ENCODE assay signal across 11 mouse cellular contexts in the genomic region with DNA sequence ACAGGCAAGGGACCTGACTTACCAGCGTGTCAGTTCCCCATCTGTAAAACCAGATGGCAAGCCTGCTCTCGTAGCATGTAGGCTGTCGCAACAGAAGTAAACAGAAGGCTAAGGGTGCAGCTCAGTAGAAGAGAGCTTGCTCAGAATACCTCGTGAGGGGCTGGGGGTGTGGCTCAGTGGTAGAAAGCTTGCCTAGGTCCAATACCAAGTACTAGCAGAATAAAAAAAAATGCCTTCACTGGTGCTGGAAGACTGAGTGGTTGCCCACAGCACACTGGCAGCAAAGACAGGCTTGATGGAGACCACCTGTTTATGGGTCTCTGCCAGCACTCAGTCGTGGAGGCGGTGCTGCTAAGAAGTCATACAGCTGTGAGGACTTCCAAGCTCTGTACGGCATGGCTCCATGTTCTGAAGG.
DNase-seq lines count a peak whose midpoint lies in the region; ATAC-seq and TF ChIP-seq lines count a peak whose summit lies in the region.
"Had no signal": no experiment of that assay in that cellular context is flagged by ENCODE, and none has a peak within 500 bp of the region (broad histone marks: within the 10 kb centered on the region; RNA-seq: fewer than 3 reads in every experiment).

No protein-coding gene starts in this region.

- no peaks in the 10 kb centered on the region for H3K36me3 ChIP-seq in kidney, postnatal 0 days (ENCODE audit: insufficient read depth, low read length)
- H3K36me3 ChIP-seq in kidney, embryonic 15.5 days: no peaks in the 10 kb centered on the region
- no peaks in the 10 kb centered on the region for H3K36me3 ChIP-seq in forebrain, postnatal 0 days (ENCODE audit: insufficient read depth)
- H3K36me3 ChIP-seq: hindbrain, embryonic 10.5 days had no signal

- no peak for DNase-seq in kidney, postnatal 0 days (ENCODE audit: low spot score)
- DNase-seq in brain, adult 2 months (ENCODE audit: low read depth, low spot score): peak; percentile 76
- no peak for DNase-seq in forebrain, postnatal 0 days
- DNase-seq in lung, postnatal 10 days: peak; percentile 69
- DNase-seq in Muller cell, postnatal 12 days (ENCODE audit: inconsistent ontology term): no peak
- no peak for DNase-seq in left cerebral cortex, adult 11 months (ENCODE audit: low spot score)
- DNase-seq: cerebellum, adult 11 months; heart, adult 11 months had no signal

- H3K27me3 ChIP-seq in kidney, postnatal 0 days (ENCODE audit: insufficient read depth, low read length): no peaks in the 10 kb centered on the region
- H3K27me3 ChIP-seq in kidney, embryonic 15.5 days: no peaks in the 10 kb centered on the region
- H3K27me3 ChIP-seq in forebrain, postnatal 0 days (ENCODE audit: insufficient read depth, low read length): no peaks in the 10 kb centered on the region

- ATAC-seq in kidney, postnatal 0 days (replicated peaks; ENCODE audit: low FRiP score, low read depth): no peak
- ATAC-seq in kidney, embryonic 15.5 days (replicated peaks; ENCODE audit: low FRiP score): no peak
- ATAC-seq in forebrain, postnatal 0 days: peak; percentile 76

- TF ChIP-seq CTCF in kidney, postnatal 0 days (IDR thresholded peaks at IDR 0.05; ENCODE audit: low read depth): no peak
- no peak for TF ChIP-seq CTCF in forebrain, postnatal 0 days (IDR thresholded peaks at IDR 0.05; ENCODE audit: low read depth)

- 0 out of 2 replicates have a peak overlapping the region, but pooled peaks have one; percentile 27 for H3K27ac ChIP-seq in kidney, postnatal 0 days
- no peak overlapping the region for H3K27ac ChIP-seq in kidney, embryonic 15.5 days
- no peak overlapping the region for H3K27ac ChIP-seq in forebrain, postnatal 0 days (ENCODE audit: low read depth, low read length)
- H3K27ac ChIP-seq: liver, embryonic 14.5 days had no signal

- H3K4me1 ChIP-seq in kidney, postnatal 0 days (replicated peaks; ENCODE audit: insufficient read depth, low read length): peaks cover 4% of the 10 kb centered on the region; the same call in 1 of the 2 replicates
- peaks cover 26% of the 10 kb centered on the region for H3K4me1 ChIP-seq in kidney, embryonic 15.5 days
- H3K4me1 ChIP-seq in forebrain, postnatal 0 days (ENCODE audit: insufficient read depth): peaks cover 13% of the 10 kb centered on the region; the same call in 1 of the 2 replicates

- no peak overlapping the region for H3K4me3 ChIP-seq in kidney, postnatal 0 days (replicated peaks; ENCODE audit: low read depth, low read length)
- no peak overlapping the region for H3K4me3 ChIP-seq in kidney, embryonic 15.5 days (replicated peaks)
- H3K4me3 ChIP-seq in forebrain, postnatal 0 days (ENCODE audit: low read depth, low read length): no peak overlapping the region
- H3K4me3 ChIP-seq: hindbrain, embryonic 10.5 days had no signal

- no peak overlapping the region for H3K4me2 ChIP-seq in kidney, postnatal 0 days (ENCODE audit: low read length)
- no peak overlapping the region for H3K4me2 ChIP-seq in kidney, embryonic 15.5 days
- no peak overlapping the region for H3K4me2 ChIP-seq in forebrain, postnatal 0 days (ENCODE audit: low read depth)

- 28% methylated on average over 7 of the region's 7 CpGs for WGBS in kidney, postnatal 0 days
- WGBS in kidney, embryonic 15.5 days: 46% methylated on average over 7 of the region's 7 CpGs
- WGBS in forebrain, postnatal 0 days: 52% methylated on average over 7 of the region's 7 CpGs

- no peak overlapping the region for H3K9ac ChIP-seq in kidney, postnatal 0 days (ENCODE audit: low read depth, low read length)
- H3K9ac ChIP-seq in kidney, embryonic 15.5 days: no peak overlapping the region
- no peak overlapping the region for H3K9ac ChIP-seq in forebrain, postnatal 0 days
- H3K9ac ChIP-seq: liver, embryonic 14.5 days had no signal

- H3K9me3 ChIP-seq in kidney, postnatal 0 days (replicated peaks; ENCODE audit: low read length): no peaks in the 10 kb centered on the region
- no peaks in the 10 kb centered on the region for H3K9me3 ChIP-seq in kidney, embryonic 15.5 days (replicated peaks)
- no peaks in the 10 kb centered on the region for H3K9me3 ChIP-seq in forebrain, postnatal 0 days (ENCODE audit: low read length)
- H3K9me3 ChIP-seq: hindbrain, embryonic 10.5 days had no signal

Comparison
In these comparisons a context has a peak if more than half of its experiments do, and no peak if none do; other contexts are left out.
1. DNase-seq: peak in brain, adult 2 months (single experiment) and lung, postnatal 10 days (single experiment); none in kidney, postnatal 0 days (single experiment), forebrain, postnatal 0 days (single experiment), Muller cell, postnatal 12 days (single experiment) and left cerebral cortex, adult 11 months (single experiment).